Mouse (Mus musculus): ENCODE data around the gene Naa15.

DNA sequence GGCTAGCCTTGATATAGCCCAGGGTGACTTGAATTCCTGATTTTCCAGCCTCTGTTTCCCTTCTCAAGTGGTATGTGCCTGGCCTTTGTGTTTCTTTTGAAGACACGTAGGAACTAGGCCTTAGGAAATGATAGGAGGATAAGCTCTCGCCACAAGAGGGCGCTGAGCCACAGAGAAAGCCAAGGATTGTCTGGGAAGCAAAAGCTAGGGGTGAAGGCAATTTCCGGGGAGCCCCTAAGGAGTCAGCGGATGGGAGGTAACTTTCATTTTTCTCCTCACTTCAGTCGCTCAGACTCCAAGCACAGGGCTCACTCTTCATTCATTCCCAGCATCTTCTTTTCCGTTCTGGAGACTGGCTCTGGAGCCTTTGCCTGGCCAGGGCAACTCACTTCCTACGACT lies 96.0 kb downstream of the Naa15 start:
- TF ChIP-seq POLR2A (IDR thresholded peaks at IDR 0.05; ENCODE audit: low read depth, low read length): no peak
- TF ChIP-seq CTCF (conservative IDR thresholded peaks at IDR 0.05; ENCODE audit: insufficient read depth, insufficient read length, low read depth, low read length): peak; percentile 93
